Mouse (Mus musculus): Measurements from ENCODE around the gene Abhd17b.

DNA sequence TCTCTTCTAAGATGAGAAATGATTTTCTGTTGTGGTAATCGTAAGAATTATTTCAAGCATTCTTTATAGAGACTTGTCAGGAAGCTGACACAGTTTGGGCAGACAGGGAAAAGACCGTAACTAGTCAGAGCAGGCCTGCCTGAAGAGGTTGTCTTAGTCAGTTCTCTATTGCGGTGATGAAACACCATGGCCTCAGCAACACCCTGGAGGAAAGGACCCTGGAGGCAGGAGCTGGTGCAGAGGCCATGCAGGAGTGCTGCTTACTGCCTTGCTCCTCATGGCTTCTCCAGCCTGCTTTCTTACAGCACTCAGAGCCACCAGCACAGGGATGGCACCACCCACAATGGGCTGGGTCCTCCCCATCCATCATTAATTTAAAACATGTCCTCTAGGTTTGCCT, 47.7 kb upstream of the Abhd17b start:
- TF ChIP-seq POLR2A (IDR thresholded peaks at IDR 0.05; ENCODE audit: control insufficient read depth, low read depth, low read length) (no peak), CTCF (IDR thresholded peaks at IDR 0.05; ENCODE audit: control insufficient read depth, insufficient read depth, insufficient replicate concordance, low read depth, low read length) (no peak)
